Mouse (Mus musculus) forebrain, embryonic 16.5 days (tissue): ENCODE measurements around the gene Cyp17a1. TPM values are rescaled to one million over a fixed set of nuclear protein-coding genes. Genes with fewer than 3 reads are reported as not detected.

Experiments used
- ATAC-seq: fragments of 200-750 bp; cut with Nextera tagmentation; 2 replicates; pipeline ENCODE4 v1.8.0; 2017; ENCODE audit warnings: mild to moderate bottlenecking, moderate library complexity
- H3K27ac ChIP-seq: fragments of 300-500 bp; sonication (generic); 2 replicates; pipeline ENCODE4 v1.5.1; 2014; ENCODE audit warnings: low read length, control low read depth
- H3K27me3 ChIP-seq: fragments of 300-500 bp; sonication (generic); replicated peaks from 2 replicates; pipeline ENCODE4 v1.6.1; 2014; ENCODE audit warnings: low read length; ENCODE audit not compliant: control insufficient read depth, insufficient read depth
- H3K36me3 ChIP-seq: fragments of 300-500 bp; sonication (generic); 2 replicates; pipeline ENCODE4 v1.6.1; 2014; ENCODE audit not compliant: control insufficient read depth, insufficient read depth
- H3K4me1 ChIP-seq: fragments of 300-500 bp; sonication (generic); replicated peaks from 2 replicates; pipeline ENCODE4 v1.6.1; 2014; ENCODE audit warnings: low read length; ENCODE audit not compliant: control insufficient read depth, insufficient read depth
- H3K4me2 ChIP-seq: fragments of 300-500 bp; sonication (generic); 2 replicates; pipeline ENCODE4 v1.6.1; 2014; ENCODE audit warnings: mild to moderate bottlenecking, low read length, control low read depth
- H3K4me3 ChIP-seq: fragments of 300-500 bp; sonication (generic); replicated peaks from 2 replicates; pipeline ENCODE4 v1.5.1; 2014; ENCODE audit warnings: mild to moderate bottlenecking, low read length, control low read depth
- H3K9ac ChIP-seq: fragments of 300-500 bp; sonication (generic); replicated peaks from 2 replicates; pipeline ENCODE4 v1.6.1; 2014; ENCODE audit warnings: low read depth, low read length, control low read depth
- H3K9me3 ChIP-seq: fragments of 300-500 bp; sonication (generic); 2 replicates; pipeline ENCODE4 v1.6.1; 2016; ENCODE audit warnings: low read length; ENCODE audit not compliant: control insufficient read depth
- WGBS: fragments of 180-500 bp; shearing (Covaris S2); extraction: QIAGEN DNeasy Blood & Tissue Kit; methylation state at CpG from one replicate; pipeline ENCODE4 v1.1.7; 2014; 5-methylcytosine and 5-hydroxymethylcytosine counted together
- polyA plus RNA-seq: library from polyadenylated mRNA; unstranded; fragments of >200 nt; fragmentation: Nextera tagmentation; extraction: Ambion mirVana; gene quantifications from 2 replicates; pipeline ENCODE4 v1.2.1, GENCODE M21; 2015

The Cyp17a1 gene
- polyA plus RNA-seq, 1 experiment from 2014 or later, result 0.33 TPM

DNA sequence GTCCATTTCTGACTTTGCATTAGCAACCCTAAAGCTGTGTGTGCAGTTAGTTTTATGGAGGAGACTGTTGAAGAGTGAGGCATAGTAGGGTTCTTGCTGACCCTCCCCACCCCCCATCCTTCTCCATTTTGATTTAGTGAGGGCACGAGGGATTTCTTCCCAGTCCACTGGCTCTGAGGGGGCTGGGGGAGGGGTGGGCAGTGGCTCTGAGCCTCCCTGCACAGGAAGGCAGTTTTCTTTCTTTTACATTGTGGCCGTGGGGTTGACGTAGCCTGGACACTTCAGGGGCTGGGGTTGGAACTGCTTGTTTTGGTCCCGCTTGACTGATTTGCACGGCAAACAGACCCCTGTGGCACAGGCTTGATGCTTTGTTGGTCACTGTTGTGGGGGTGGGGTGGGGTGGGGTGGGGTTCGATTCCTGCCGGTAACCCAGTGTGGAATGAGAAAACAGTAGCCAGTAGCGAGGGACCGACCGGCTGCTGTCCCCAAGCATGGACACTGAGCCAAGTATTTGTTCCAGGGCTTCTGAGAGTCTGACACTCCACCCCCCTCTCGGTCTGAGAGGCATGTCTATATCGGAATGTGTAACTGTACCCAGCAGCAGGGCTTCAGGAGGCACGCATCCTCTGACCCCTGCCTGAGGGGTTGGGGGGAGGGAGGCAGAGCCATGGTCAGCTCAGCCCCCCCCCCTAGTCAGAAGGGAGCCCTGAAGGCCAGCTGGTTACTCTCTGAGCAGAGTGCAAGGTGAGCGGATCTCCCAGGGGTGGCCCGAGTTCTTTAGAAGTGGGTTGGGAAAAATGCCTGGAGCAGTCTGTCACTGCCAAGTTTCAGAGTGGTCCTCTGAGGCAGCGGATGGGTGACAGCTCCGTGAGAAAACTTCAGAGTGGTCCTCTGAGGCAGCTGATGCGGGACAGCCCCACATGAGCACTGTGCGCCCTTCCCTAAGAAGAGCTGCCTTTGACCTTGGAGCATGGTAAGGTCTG lies 48.9 kb downstream of the Cyp17a1 start:
- H3K4me3 ChIP-seq, result no peak overlapping the region
- peak overlapping the region; percentile 26 for H3K4me2 ChIP-seq
- no peaks in the 10 kb centered on the region for H3K9me3 ChIP-seq
- WGBS, result 28% methylated on average over 19 of the region's 19 CpGs
- H3K4me1 ChIP-seq, result peaks cover 30% of the 10 kb centered on the region
- 0 out of 2 replicates have a peak overlapping the region, but pooled peaks have one; percentile 2 for H3K9ac ChIP-seq
- ATAC-seq, result no peak
- H3K27me3 ChIP-seq, result no peaks in the 10 kb centered on the region
- H3K27ac ChIP-seq, result no peak overlapping the region
- H3K36me3 ChIP-seq, result no peaks in the 10 kb centered on the region

DNA sequence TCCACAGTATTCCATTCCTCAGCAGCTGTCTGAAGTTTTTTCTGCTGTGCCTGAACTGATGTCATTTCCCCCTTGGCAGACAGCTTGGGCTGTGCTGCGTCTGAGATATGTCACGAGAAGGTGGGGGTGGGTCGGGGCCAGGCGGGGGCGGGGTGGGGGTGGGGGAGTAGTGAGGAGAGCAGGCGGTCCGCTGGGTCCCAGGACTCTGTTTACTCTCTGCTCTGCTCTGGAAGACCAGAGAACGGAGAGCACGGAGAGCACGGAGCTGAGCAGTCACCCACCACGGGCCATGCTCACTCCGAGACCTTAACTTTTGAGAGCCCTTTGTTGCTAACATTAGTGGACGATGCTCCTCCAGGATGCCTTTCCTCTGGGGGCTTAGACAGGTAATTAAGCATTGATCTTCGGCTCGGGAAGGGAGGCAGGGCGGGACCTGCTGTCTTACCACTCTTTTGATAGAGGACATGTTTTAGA lies 49.7 kb downstream of the Cyp17a1 start:
- ATAC-seq, result peak; percentile 43
- Histone ChIP-seq H3K9me3 (no peaks in the 10 kb centered on the region), H3K9ac (0 out of 2 replicates have a peak overlapping the region, but pooled peaks have one; percentile 22), H3K4me2 (peak overlapping the region; percentile 26), H3K36me3 (no peaks in the 10 kb centered on the region), H3K27me3 (no peaks in the 10 kb centered on the region), H3K4me1 (peaks cover 38% of the 10 kb centered on the region), H3K27ac (0 out of 2 replicates have a peak overlapping the region, but pooled peaks have one; percentile 14), H3K4me3 (no peak overlapping the region)
- WGBS, result 8% methylated on average over 15 of the region's 16 CpGs

DNA sequence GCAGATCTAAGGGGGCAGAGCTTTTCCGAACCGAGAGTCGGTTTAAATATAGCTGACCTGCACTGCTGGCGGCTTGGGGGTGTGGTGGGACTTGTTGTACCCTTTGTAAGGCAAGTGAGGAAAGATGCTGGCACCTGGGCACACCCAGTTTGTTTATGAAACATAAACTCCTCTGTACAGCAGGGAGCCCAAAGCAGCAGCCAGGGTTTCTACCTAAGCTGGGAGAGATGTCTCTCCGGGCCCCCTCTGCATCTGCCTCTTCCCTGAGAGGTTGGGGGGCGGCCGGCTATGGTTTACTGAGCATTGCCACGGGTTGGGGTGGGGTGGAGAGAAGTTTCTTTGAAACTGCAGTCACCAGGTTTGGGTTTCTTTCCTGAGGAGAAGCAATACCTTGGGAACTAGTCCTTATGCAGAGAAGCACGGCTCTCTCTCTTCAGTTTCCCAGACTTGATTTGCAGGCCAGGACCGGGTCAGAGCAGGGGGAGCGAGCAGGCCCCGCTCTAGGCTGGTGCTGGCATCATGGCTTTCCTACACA lies 50.2 kb downstream of the Cyp17a1 start:
- 0 out of 2 replicates have a peak overlapping the region, but pooled peaks have one; percentile 22 for H3K9ac ChIP-seq
- H3K4me2 ChIP-seq, result peak overlapping the region; percentile 26; the same call in 1 of the 2 replicates
- peaks cover 40% of the 10 kb centered on the region for H3K4me1 ChIP-seq
- 36% methylated on average over 12 of the region's 12 CpGs for WGBS
- ATAC-seq, result no peak; the same call in 1 of the 2 replicates
- H3K36me3 ChIP-seq, result no peaks in the 10 kb centered on the region
- H3K9me3 ChIP-seq, result no peaks in the 10 kb centered on the region
- 0 out of 2 replicates have a peak overlapping the region, but pooled peaks have one; percentile 14 for H3K27ac ChIP-seq
- H3K4me3 ChIP-seq, result no peak overlapping the region
- H3K27me3 ChIP-seq, result no peaks in the 10 kb centered on the region

DNA sequence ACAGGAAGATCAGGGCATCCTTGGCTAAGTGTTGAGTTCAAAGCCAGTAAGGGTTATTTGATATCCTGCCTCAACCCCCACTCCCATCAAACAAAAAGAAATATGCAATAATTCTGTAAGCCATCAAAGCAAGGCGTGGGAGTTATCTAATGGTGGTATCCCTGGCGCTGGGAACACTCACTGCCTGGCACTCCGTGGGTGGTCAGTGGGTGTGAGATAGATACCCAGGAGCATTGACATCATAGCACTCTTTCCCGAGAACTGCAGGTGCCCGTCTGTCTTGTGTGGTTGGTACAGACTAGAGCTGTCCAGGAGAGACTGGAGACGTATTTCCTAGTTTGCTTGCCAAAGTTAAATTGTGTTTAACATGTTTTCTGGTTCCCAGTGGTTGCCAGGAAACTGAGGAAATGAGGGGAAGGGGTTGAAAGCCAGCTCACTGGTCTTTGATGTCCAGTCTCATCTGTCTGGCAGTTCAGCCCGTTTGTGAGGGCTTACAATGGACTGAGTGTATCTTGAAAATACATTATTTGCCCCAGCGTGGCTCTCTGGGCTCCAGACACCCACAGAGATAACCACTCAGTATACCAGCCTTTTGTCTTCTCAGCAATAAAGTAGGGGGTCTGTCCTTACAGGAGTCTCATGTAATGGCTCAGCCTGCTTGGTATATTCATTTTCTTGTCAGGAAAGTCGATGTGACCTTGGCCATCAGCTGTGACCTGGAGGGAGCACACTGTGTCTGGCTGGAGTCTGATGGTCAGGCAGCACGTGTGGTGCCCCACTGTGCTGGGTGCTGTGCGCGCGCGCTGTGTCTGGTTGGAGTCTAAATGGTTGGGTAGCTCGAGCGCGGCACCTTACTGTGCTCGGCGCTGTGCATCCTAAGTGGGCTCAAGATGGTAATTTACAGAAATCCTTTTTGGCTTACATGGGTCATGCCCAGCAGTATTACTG lies 51.5 kb downstream of the Cyp17a1 start:
- 67% methylated on average over 19 of the region's 19 CpGs for WGBS
- no peak for ATAC-seq
- Histone ChIP-seq H3K27me3 (no peaks in the 10 kb centered on the region), H3K4me1 (peaks cover 40% of the 10 kb centered on the region), H3K9ac (no peak overlapping the region), H3K36me3 (no peaks in the 10 kb centered on the region), H3K27ac (no peak overlapping the region), H3K9me3 (no peaks in the 10 kb centered on the region), H3K4me2 (no peak overlapping the region), H3K4me3 (no peak overlapping the region)

DNA sequence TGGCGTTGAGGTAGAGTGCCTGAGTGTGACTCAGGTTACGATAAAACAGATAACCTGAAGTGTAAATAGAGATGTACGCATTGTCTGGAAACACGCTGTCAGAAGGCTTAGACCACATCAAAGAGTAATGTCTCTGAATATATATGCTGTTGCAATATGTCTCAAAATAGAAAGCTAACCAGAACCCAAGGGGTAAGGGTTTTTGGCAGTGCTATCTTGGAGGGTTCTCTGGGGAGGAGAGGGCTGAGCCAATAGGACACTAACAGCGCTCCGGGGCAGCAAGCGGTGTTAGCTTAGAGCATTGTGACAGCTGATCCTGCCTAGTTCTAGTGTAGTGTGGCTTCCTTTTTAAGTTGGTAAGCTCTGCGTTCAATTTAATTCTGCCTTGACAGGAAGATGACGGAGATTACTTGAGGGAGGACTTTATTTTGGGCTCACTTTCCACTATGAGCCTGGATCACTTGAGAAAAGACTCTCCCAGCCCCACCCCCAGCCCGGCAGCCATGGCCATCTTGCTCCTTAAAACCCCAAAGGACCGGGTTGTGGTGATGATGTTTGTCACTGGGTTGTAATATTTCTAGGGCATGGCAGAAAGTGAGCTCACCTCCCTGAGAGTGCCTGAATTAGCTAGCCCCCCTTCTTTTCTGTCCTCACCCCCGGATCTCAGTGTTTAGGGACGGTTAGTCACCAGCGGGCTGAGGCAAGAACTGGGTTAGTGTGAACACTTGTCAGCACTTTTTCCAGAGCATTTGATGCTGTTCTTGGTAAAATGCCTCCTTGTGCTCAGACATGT lies 52.8 kb downstream of the Cyp17a1 start:
- ATAC-seq, result no peak
- peaks cover 40% of the 10 kb centered on the region for H3K4me1 ChIP-seq
- H3K27me3 ChIP-seq, result no peaks in the 10 kb centered on the region
- no peaks in the 10 kb centered on the region for H3K9me3 ChIP-seq
- WGBS, result 87% methylated on average over 14 of the region's 14 CpGs
- H3K27ac ChIP-seq, result no peak overlapping the region
- H3K4me2 ChIP-seq, result no peak overlapping the region
- no peak overlapping the region for H3K9ac ChIP-seq
- H3K4me3 ChIP-seq, result no peak overlapping the region
- H3K36me3 ChIP-seq, result no peaks in the 10 kb centered on the region

DNA sequence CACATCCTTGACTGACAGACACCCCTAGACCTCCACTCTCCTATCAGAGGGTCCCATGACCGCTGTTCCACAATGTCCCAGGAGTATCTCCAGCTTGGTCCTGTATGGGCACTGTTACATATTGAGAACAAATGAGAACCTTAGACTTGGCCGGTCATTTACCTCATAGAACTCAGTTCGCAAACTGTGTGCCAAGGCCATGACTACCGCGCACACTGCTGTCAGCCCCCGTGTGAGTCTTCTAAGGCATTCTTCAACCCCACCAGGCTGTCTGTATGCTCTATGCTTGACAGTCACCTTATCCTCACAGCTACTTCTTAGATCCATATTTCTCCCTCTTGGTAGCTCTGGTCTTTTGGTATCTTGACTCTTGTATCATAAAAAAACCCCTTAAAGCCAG lies 53.5 kb downstream of the Cyp17a1 start:
- WGBS, result 97% methylated on average over 6 of the region's 6 CpGs
- Histone ChIP-seq H3K4me1 (peaks cover 40% of the 10 kb centered on the region), H3K27ac (no peak overlapping the region), H3K4me3 (no peak overlapping the region), H3K9me3 (no peaks in the 10 kb centered on the region), H3K9ac (no peak overlapping the region), H3K36me3 (no peaks in the 10 kb centered on the region), H3K4me2 (no peak overlapping the region), H3K27me3 (no peaks in the 10 kb centered on the region)
- ATAC-seq, result no peak

DNA sequence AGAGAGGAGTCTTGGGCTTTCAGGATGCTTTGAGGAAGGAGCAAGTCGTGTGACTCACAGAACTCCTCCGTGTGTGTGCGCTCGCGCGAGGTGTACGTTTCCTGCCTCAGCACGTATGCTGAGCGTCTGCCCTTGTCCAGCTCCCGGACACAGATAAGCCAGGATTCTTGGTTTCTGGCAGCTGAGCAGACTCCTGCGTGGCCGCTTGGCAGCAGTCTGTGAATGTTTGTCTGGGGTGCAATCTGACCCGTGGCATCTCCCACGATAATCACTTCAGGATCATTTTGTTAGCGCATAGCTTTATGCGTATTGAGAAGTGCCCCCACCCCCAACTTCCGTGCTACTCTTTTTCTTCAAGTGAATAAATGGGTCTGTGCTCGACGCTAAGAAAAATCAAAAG lies 54.0 kb downstream of the Cyp17a1 start:
- H3K27me3 ChIP-seq, result no peaks in the 10 kb centered on the region
- WGBS, result 76% methylated on average over 19 of the region's 19 CpGs

DNA sequence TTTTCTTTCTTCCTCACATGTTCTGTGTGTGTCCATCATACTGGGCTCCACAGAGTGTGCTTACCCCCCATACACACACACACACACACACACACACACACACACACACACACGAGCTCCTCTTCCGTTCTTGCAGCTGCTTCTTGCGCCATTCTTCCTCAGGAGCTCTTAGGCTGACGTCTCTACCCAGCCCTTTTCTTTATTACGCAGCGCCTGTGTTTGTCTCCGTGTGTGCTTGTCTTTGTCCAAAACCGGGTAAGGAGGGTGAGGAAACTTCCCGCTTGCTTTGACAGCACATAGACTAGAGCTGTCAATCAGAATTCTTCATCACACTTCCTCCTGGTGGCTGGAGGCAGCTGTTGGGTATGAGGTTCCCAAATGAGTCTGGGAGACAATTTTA lies 54.6 kb downstream of the Cyp17a1 start:
- H3K27me3 ChIP-seq, result no peaks in the 10 kb centered on the region
- no peak overlapping the region for H3K9ac ChIP-seq
- no peaks in the 10 kb centered on the region for H3K9me3 ChIP-seq
- H3K4me1 ChIP-seq, result peaks cover 29% of the 10 kb centered on the region
- no peaks in the 10 kb centered on the region for H3K36me3 ChIP-seq
- ATAC-seq, result peak; percentile 30; the same call in 1 of the 2 replicates
- WGBS, result 41% methylated on average over 9 of the region's 9 CpGs
- no peak overlapping the region for H3K4me3 ChIP-seq
- H3K4me2 ChIP-seq, result no peak overlapping the region
- H3K27ac ChIP-seq, result no peak overlapping the region

More for the DNA sequence above, 54.0 kb downstream of the Cyp17a1 start:
- no peak for ATAC-seq
- no peak overlapping the region for H3K9ac ChIP-seq
- no peaks in the 10 kb centered on the region for H3K36me3 ChIP-seq
- no peak overlapping the region for H3K4me2 ChIP-seq
- H3K4me1 ChIP-seq, result peaks cover 36% of the 10 kb centered on the region
- H3K27ac ChIP-seq, result no peak overlapping the region
- no peaks in the 10 kb centered on the region for H3K9me3 ChIP-seq
- no peak overlapping the region for H3K4me3 ChIP-seq
